Mouse (Mus musculus): ENCODE results near the gene Rhbg. TPM values are rescaled to one million over a fixed set of nuclear protein-coding genes. Genes with fewer than 3 reads are reported as not detected.
A peak's percentile ranks its signal among the peaks of the same experiment; 100 is the strongest.

The Rhbg gene
- polyA plus RNA-seq, 2 experiments from 2014 or later: not detected

DNA sequence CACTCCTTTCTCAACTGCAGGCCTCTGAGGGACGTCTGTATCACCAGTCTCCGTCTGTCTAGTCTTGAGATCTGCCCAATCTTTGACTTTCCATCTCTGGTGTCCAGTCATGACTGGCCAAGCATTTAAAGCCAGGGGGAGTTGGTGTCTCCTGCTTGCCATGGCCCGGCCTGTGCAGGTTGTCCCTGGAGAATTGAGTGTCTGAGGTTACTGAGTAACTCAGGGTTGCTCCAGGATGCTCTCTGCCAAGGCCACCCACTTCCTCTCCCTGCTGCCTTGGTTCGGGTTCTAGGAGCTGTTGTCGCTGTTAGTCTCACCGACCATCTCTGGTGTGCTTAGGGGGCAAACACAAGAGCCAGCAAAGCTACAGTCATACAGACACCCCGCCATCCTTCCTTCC lies 1.9 kb upstream of the Rhbg start:
- no peak for ATAC-seq

DNA sequence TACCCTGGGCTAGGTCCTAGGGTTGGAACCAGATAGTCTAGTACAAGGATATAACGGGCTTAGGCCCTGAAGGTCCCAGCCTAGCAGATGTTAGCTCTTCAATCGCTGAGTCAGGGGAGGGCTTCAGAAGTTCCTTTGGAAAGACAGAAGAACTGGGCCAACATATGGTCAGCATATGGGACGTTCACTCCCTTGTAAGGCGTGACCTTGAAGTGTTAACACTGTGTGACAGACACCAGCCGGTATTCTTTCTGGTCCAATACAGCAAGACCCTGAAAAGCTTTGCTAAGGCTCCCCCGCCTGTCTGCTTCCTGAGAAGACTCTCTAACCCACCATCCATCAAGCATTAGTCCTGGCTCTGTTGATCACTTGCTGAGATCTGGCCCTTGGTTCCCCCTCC lies 1.4 kb upstream of the Rhbg start:
- ATAC-seq: no peak

- no peak for ATAC-seq
Observed at GRCm38 (mm10) chr3:88252739-88253138, 1.8 kb downstream of the Rhbg start.

GRCm38 (mm10) chr3:88248406-88248805 lies 6.1 kb downstream of the Rhbg start:
- ATAC-seq: no peak

DNA sequence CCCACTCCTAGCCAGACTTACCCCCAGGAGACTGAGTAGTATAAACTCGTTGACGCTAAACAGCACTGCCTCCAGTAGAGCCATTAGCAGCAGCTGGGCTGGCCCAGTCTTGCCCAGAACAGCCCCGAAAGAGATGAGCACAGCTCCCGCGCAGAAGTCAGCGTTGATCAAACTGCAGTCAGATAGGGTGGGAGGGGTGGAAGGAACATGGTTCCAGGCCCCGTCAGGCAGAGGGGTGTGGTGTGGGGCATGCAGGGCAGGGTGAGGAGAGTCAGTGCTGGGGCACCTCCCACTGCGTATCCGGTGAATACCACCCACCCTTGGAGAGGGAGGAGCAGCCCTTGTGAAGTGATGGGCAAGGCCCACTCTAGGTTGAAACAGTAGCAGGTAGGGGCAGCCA lies 6.8 kb downstream of the Rhbg start:
- no peak for ATAC-seq

DNA sequence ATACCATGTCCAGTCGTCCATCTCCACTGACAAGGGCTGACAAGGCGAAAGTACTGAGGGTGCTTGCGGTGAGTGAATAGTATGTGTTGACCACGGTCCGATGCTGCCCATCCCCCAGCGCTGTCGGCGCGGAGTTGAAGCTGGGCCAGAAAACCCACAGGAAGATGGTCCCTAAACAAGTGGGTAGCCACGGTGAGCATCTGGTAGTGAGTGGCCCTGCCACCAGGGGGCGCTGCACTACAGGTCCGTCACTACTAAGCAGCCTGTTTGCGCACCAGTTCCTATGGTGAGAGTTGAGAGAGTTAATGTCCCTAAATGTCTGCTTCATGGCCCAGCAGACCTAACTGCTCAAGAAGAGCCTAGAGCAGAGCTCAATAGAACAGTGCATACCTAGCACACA lies 8.7 kb downstream of the Rhbg start:
- peak; percentile 39 for ATAC-seq

GRCm38 (mm10) chr3:88244071-88244470 lies 10.4 kb downstream of the Rhbg start:
- no peak for ATAC-seq

DNA sequence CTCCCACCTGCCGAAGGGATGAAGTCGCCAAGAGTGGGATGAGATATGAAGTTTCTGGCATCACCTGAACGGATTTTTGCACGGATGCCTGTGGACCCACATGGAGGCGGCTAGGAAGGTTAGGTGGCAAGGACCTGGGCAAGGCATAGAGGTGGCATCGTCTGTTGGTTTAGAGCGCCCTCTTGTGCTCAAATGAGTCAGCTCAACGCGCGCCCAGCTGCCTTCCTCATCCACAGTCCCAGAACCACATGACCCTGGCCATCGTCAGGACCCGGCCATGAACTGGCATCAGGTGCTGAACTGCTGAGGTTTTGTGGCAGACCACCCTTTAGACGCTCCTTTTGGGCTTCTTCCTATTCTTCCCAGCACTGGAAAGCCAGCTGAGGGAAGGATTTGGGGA lies 12.0 kb downstream of the Rhbg start:
- peak; percentile 74 for ATAC-seq

- ATAC-seq: no peak
Observed at GRCm38 (mm10) chr3:88241045-88241786, 13.3 kb downstream of the Rhbg start.

DNA sequence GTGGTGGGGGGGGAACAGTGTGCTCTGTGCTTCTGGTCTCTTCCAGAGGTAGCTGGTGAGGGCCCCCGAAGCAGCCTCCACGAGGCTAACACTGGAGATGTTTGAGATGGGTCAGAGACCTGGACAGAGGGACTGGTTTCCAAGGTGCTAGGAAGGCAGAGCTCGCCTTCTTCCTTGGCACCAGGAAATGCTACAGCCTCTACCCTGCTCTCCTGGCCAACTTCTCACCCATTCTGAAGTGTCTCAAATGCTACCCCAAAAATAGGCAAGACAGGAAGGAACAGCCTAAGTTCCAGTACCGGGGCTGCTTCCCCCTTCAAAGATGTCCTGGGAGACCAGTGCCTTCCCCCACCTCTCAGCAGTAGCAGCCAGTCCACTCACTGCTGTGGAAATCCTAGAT lies 15.1 kb downstream of the Rhbg start:
- ATAC-seq: no peak

DNA sequence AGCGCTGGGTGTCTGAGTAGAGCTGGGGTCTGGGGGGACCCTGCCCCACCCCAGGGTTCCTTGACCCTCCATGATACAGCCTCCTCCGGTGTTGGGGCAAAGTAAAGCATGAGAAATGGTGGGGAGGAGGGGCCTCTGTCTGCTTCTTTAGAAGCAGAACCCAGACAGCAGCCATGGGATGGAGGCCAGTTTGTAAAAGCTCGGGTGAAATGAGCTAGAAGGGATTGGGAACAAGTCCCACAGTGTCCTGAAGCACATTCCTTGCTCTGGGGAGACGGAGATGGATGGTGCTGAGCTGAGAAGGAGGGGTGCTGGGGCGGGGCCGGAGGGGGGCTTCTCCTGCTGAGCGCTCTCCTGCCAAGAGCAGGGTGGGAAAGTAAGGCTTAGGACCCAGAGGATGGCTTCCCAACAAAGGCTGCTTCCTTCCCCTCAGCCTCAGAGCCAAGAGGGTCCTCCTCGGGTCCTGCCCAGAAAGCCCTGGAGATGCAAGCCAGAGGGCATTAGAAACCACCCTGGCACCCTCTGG lies 15.6 kb downstream of the Rhbg start:
- no peak for ATAC-seq

GRCm38 (mm10) chr3:88237556-88238194 lies 16.8 kb downstream of the Rhbg start:
- peak; percentile 49 for ATAC-seq

GRCm38 (mm10) chr3:88237161-88237555 lies 17.4 kb downstream of the Rhbg start:
- ATAC-seq: no peak

GRCm38 (mm10) chr3:88235616-88236015 lies 18.9 kb downstream of the Rhbg start:
- no peak for ATAC-seq

- ATAC-seq: no peak
Observed at GRCm38 (mm10) chr3:88235216-88235615, 19.3 kb downstream of the Rhbg start.

- no peak for ATAC-seq
Observed at GRCm38 (mm10) chr3:88234041-88234440, 20.5 kb downstream of the Rhbg start.

- no peak for ATAC-seq
Observed at GRCm38 (mm10) chr3:88232851-88233649, 21.5 kb downstream of the Rhbg start.

GRCm38 (mm10) chr3:88232301-88232702 lies 22.2 kb downstream of the Rhbg start:
- no peak for ATAC-seq

DNA sequence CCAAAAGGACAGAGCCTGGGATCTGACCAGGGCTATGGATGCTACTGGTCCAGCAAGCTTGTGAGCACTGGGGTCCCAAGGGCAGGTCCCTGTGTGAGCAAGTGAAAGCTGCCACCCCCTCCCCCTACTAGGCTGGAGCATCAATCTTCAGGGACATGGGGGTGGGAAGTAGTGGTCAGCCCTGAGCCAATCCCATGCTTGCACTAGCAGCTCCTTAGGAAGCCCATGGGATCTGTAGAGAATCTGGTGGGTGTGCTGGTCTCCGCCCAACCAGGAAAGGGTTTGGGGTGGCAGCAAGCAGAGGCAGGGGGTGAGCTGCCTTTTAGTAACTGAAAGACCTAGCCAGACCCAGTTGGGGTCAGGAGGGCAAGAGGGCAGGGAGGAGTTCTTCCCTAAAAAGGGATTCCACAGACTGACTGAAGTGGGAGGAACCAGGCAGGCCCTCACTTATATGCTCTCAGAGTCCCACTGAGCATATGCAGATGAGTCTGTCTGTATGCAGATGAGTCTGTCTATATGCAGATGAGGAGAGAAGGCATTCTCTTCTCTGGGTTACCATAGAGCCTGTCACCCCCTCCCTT lies 23.4 kb downstream of the Rhbg start:
- no peak for ATAC-seq

GRCm38 (mm10) chr3:88230262-88231047 lies 24.1 kb downstream of the Rhbg start:
- no peak for ATAC-seq

DNA sequence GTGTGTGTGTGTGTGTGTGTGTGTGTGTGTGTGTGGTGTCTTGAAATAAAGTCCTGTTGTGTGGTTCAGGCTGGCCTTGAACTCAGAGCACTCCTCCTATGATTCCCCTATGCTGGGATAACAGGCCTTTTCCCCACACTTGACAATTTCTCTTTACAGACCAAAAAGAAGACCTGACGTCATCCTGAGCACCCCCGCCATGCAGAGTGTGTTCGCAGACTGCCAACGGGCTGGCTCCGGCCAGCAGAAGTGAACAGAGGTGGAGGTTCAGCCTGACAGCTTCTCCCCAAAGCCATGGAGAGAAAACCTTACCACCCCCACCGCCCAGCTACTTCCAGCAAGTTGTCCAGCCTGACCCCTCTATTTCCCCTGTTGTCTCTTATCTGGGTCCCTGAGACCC lies 25.0 kb downstream of the Rhbg start:
- ATAC-seq: no peak

DNA sequence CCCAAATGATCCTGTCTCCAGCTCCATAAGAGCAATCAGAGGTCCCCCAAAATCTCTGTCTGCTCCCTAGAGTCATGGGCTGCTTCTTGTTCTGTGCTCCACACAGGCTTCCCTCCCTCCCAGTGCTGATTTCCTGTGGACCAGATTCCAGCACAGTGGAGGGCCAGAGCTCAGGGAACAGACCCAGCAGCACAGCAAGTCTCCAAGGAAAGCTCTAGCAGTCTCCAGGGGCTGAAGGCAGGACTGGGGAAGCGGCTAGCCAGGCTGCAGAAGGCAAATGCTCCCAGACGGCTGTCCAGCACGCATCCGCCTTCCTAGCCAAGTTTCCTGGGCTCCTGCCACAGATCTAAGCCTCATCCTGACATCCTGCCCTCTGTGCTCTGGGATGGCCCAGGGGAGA lies 25.6 kb downstream of the Rhbg start:
- ATAC-seq: no peak

Measured in CD4-positive, CD25-positive, alpha-beta regulatory T cell, adult 4 months (primary cell).